Mouse (Mus musculus) forebrain, embryonic 12.5 days (tissue): ENCODE measurements around the gene Rheb. TPM values are rescaled to one million over a fixed set of nuclear protein-coding genes. Genes with fewer than 3 reads are reported as not detected.
"Not testable (repeated sequence)": the region's sequence is repeated elsewhere in the genome, so short reads cannot be mapped to it uniquely, and the experiment has no call there.

ENCODE experiments used
- ATAC-seq: fragments of 200-750 bp; cut with Nextera tagmentation; 2 replicates; pipeline ENCODE4 v1.8.0; 2017; ENCODE audit warnings: moderate TSS enrichment; ENCODE audit not compliant: low FRiP score
- H3K27ac ChIP-seq: fragments of 300-500 bp; sonication (generic); 2 replicates; pipeline ENCODE4 v1.5.1; 2016; ENCODE audit warnings: mild to moderate bottlenecking
- H3K27me3 ChIP-seq: fragments of 300-500 bp; sonication (generic); 2 replicates; pipeline ENCODE4 v1.6.1; 2016; ENCODE audit warnings: mild to moderate bottlenecking
- H3K36me3 ChIP-seq: fragments of 300-500 bp; sonication (generic); replicated peaks from 2 replicates; pipeline ENCODE4 v1.6.1; 2016; ENCODE audit warnings: mild to moderate bottlenecking
- H3K4me1 ChIP-seq: fragments of 300-500 bp; sonication (generic); 2 replicates; pipeline ENCODE4 v1.6.1; 2016
- H3K4me2 ChIP-seq: fragments of 300-500 bp; sonication (generic); 2 replicates; pipeline ENCODE4 v1.6.1; 2016; ENCODE audit warnings: mild to moderate bottlenecking, moderate library complexity
- H3K4me3 ChIP-seq: fragments of 300-500 bp; sonication (generic); replicated peaks from 2 replicates; pipeline ENCODE4 v1.5.1; 2016; ENCODE audit warnings: mild to moderate bottlenecking
- H3K9ac ChIP-seq: fragments of 300-500 bp; sonication (generic); 2 replicates; pipeline ENCODE4 v1.6.1; 2016; ENCODE audit warnings: mild to moderate bottlenecking
- H3K9me3 ChIP-seq: fragments of 300-500 bp; sonication (generic); 2 replicates; pipeline ENCODE4 v1.6.1; 2016
- WGBS: fragments of 180-500 bp; shearing (Covaris S2); methylation state at CpG from one replicate; pipeline ENCODE4 v1.1.7; 2016; 5-methylcytosine and 5-hydroxymethylcytosine counted together
- polyA plus RNA-seq: library from polyadenylated mRNA; unstranded; fragments of >200 nt; fragmentation: Nextera tagmentation; extraction: Ambion mirVana; gene quantifications from 2 replicates; pipeline ENCODE4 v1.2.1, GENCODE M21; 2016

The Rheb gene
- polyA plus RNA-seq, 1 experiment from 2014 or later, result 188 TPM

- 86% methylated on average over 9 of the region's 9 CpGs for WGBS
- peaks cover 44% of the 10 kb centered on the region for H3K36me3 ChIP-seq
- no peak overlapping the region for H3K4me2 ChIP-seq
- H3K27me3 ChIP-seq, result no peaks in the 10 kb centered on the region
- H3K9me3 ChIP-seq, result no peaks in the 10 kb centered on the region
- no peak overlapping the region for H3K27ac ChIP-seq
- no peaks in the 10 kb centered on the region for H3K4me1 ChIP-seq
- no peak for ATAC-seq
- no peak overlapping the region for H3K9ac ChIP-seq
- H3K4me3 ChIP-seq, result no peak overlapping the region
Observed at GRCm38 (mm10) chr5:24861449-24861930, 19.1 kb upstream of the Rheb start.

GRCm38 (mm10) chr5:24860635-24861448 lies 18.4 kb upstream of the Rheb start:
- Histone ChIP-seq H3K27me3 (no peaks in the 10 kb centered on the region), H3K4me2 (no peak overlapping the region), H3K27ac (no peak overlapping the region), H3K4me3 (no peak overlapping the region), H3K36me3 (peaks cover 39% of the 10 kb centered on the region), H3K9me3 (no peaks in the 10 kb centered on the region), H3K9ac (no peak overlapping the region), H3K4me1 (no peaks in the 10 kb centered on the region)
- no peak for ATAC-seq
- 83% methylated on average over 13 of the region's 13 CpGs for WGBS

- Histone ChIP-seq H3K4me2 (no peak overlapping the region), H3K9ac (no peak overlapping the region), H3K27ac (no peak overlapping the region), H3K4me3 (no peak overlapping the region), H3K4me1 (no peaks in the 10 kb centered on the region), H3K27me3 (no peaks in the 10 kb centered on the region), H3K9me3 (no peaks in the 10 kb centered on the region), H3K36me3 (peaks cover 39% of the 10 kb centered on the region)
- WGBS, result 78% methylated on average over 3 of the region's 3 CpGs
- no peak for ATAC-seq
Observed at GRCm38 (mm10) chr5:24859771-24860540, 17.5 kb upstream of the Rheb start.

GRCm38 (mm10) chr5:24854827-24855600 lies 12.6 kb upstream of the Rheb start:
- Histone ChIP-seq H3K4me1 (no peaks in the 10 kb centered on the region), H3K36me3 (no peaks in the 10 kb centered on the region), H3K4me3 (no peak overlapping the region), H3K27ac (no peak overlapping the region), H3K27me3 (no peaks in the 10 kb centered on the region), H3K9me3 (no peaks in the 10 kb centered on the region), H3K9ac (no peak overlapping the region), H3K4me2 (no peak overlapping the region)
- no peak for ATAC-seq
- 70% methylated on average over 3 of the region's 3 CpGs for WGBS

- H3K27me3 ChIP-seq, result no peaks in the 10 kb centered on the region
- ATAC-seq, result no peak
- no peak overlapping the region for H3K9ac ChIP-seq
- 88% methylated on average over 3 of the region's 3 CpGs for WGBS
- no peaks in the 10 kb centered on the region for H3K9me3 ChIP-seq
- no peak overlapping the region for H3K4me3 ChIP-seq
- no peak overlapping the region for H3K4me2 ChIP-seq
- H3K4me1 ChIP-seq, result no peaks in the 10 kb centered on the region
- no peaks in the 10 kb centered on the region for H3K36me3 ChIP-seq
- H3K27ac ChIP-seq, result no peak overlapping the region
Observed at GRCm38 (mm10) chr5:24854256-24854655, 11.8 kb upstream of the Rheb start.

- 89% methylated on average over 14 of the region's 14 CpGs for WGBS
- not testable (repeated sequence) for ATAC-seq, H3K27me3 ChIP-seq, H3K27ac ChIP-seq, H3K4me3 ChIP-seq, H3K9ac ChIP-seq, H3K9me3 ChIP-seq, H3K4me1 ChIP-seq, H3K4me2 ChIP-seq, H3K36me3 ChIP-seq
Observed at GRCm38 (mm10) chr5:24848261-24848660, 5.8 kb upstream of the Rheb start.

- no peak for ATAC-seq
- WGBS, result 87% methylated on average over 5 of the region's 5 CpGs
- Histone ChIP-seq H3K4me1 (peaks cover 27% of the 10 kb centered on the region), H3K27me3 (no peaks in the 10 kb centered on the region), H3K9ac (0 out of 2 replicates have a peak overlapping the region, but pooled peaks have one; percentile 69), H3K27ac (no peak overlapping the region), H3K36me3 (no peaks in the 10 kb centered on the region), H3K9me3 (no peaks in the 10 kb centered on the region), H3K4me2 (no peak overlapping the region), H3K4me3 (no peak overlapping the region)
Observed at GRCm38 (mm10) chr5:24843841-24844240, 1.4 kb upstream of the Rheb start.

GRCm38 (mm10) chr5:24843103-24843475 lies 665 bp upstream of the Rheb start:
- no peaks in the 10 kb centered on the region for H3K9me3 ChIP-seq
- H3K36me3 ChIP-seq, result no peaks in the 10 kb centered on the region
- peaks cover 27% of the 10 kb centered on the region for H3K4me1 ChIP-seq
- 1% methylated on average over 21 of the region's 21 CpGs for WGBS
- H3K27ac ChIP-seq, result peak overlapping the region; percentile 98
- peak; percentile 45 for ATAC-seq
- H3K9ac ChIP-seq, result peak overlapping the region; percentile 69
- no peaks in the 10 kb centered on the region for H3K27me3 ChIP-seq
- peak overlapping the region; percentile 75 for H3K4me2 ChIP-seq
- H3K4me3 ChIP-seq, result peak overlapping the region; percentile 95

GRCm38 (mm10) chr5:24841662-24842273 lies 656 bp downstream of the Rheb start:
- Histone ChIP-seq H3K36me3 (no peaks in the 10 kb centered on the region), H3K4me1 (peaks cover 31% of the 10 kb centered on the region), H3K27me3 (no peaks in the 10 kb centered on the region), H3K27ac (peak overlapping the region; percentile 98), H3K4me3 (peak overlapping the region; percentile 95), H3K9me3 (no peaks in the 10 kb centered on the region), H3K9ac (peak overlapping the region; percentile 92), H3K4me2 (peak overlapping the region; percentile 81)
- WGBS, result under 1% methylated on average over 47 of the region's 50 CpGs
- peak; percentile 9; the same call in 1 of the 2 replicates for ATAC-seq

- no peak for ATAC-seq
- Histone ChIP-seq H3K9me3 (no peaks in the 10 kb centered on the region), H3K36me3 (no peaks in the 10 kb centered on the region), H3K4me2 (peak overlapping the region; percentile 81), H3K27ac (no peak overlapping the region), H3K4me3 (peak overlapping the region; percentile 95), H3K27me3 (no peaks in the 10 kb centered on the region), H3K4me1 (peaks cover 31% of the 10 kb centered on the region), H3K9ac (peak overlapping the region; percentile 92)
- 26% methylated on average over 11 of the region's 11 CpGs for WGBS
Observed at GRCm38 (mm10) chr5:24840975-24841431, 1.4 kb downstream of the Rheb start.

GRCm38 (mm10) chr5:24834491-24834890 lies 7.9 kb downstream of the Rheb start:
- H3K27ac ChIP-seq, result no peak overlapping the region
- WGBS, result 73% methylated on average over 5 of the region's 5 CpGs

More at GRCm38 (mm10) chr5:24834491-24834890, 7.9 kb downstream of the Rheb start:
- no peak overlapping the region for H3K9ac ChIP-seq
- H3K9me3 ChIP-seq, result no peaks in the 10 kb centered on the region
- H3K36me3 ChIP-seq, result no peaks in the 10 kb centered on the region
- no peak for ATAC-seq
- no peak overlapping the region for H3K4me3 ChIP-seq
- peaks cover 10% of the 10 kb centered on the region for H3K4me1 ChIP-seq
- no peaks in the 10 kb centered on the region for H3K27me3 ChIP-seq
- no peak overlapping the region for H3K4me2 ChIP-seq
